Mouse (Mus musculus): ENCODE results near the gene Ccdc173. TPM values are rescaled to one million over a fixed set of nuclear protein-coding genes. Genes with fewer than 3 reads are reported as not detected.

Gene Ccdc173
- polyA plus RNA-seq, 1 experiment from 2014 or later: 2.1 TPM

- H3K27me3 ChIP-seq (ENCODE audit: low read depth, poor library complexity, severe bottlenecking): no peaks in the 10 kb centered on the region; the same call in 1 of the 2 replicates
- peaks cover 29% of the 10 kb centered on the region for H3K36me3 ChIP-seq
- DNase-seq (ENCODE audit: low spot score): no peak
- 93% methylated on average over 14 of the region's 14 CpGs for WGBS
- no peak overlapping the region for H3K27ac ChIP-seq
- no peak overlapping the region for H3K4me3 ChIP-seq
- peaks cover 9% of the 10 kb centered on the region for H3K4me1 ChIP-seq
- H3K9me3 ChIP-seq (replicated peaks): no peaks in the 10 kb centered on the region
These were observed 77.2 kb downstream of the Ccdc173 start for GRCm38 (mm10) chr2:69712171-69712570.

Other genes with a start within 250 kb of the Ccdc173 start
- gene Lrp2, start 203.5 kb downstream of the Ccdc173 start, polyA plus RNA-seq (2016; fragmentation: Nextera tagmentation; extraction: Ambion mirVana): 0.15 and 0.18 TPM in 2 replicates
- gene Bbs5, start 142.4 kb downstream of the Ccdc173 start, polyA plus RNA-seq (2016; fragmentation: Nextera tagmentation; extraction: Ambion mirVana): 16.1 and 16.8 TPM in 2 replicates
- 0.30 and 1.1 TPM in 2 replicates for gene Klhl41, start 119.5 kb downstream of the Ccdc173 start, polyA plus RNA-seq (2016; fragmentation: Nextera tagmentation; extraction: Ambion mirVana)
- gene Fastkd1, start 76.1 kb downstream of the Ccdc173 start, polyA plus RNA-seq (2016; fragmentation: Nextera tagmentation; extraction: Ambion mirVana): 15.0 and 15.9 TPM in 2 replicates
- 109 and 135 TPM in 2 replicates for gene Ppig, start 67.0 kb downstream of the Ccdc173 start, polyA plus RNA-seq (2016; fragmentation: Nextera tagmentation; extraction: Ambion mirVana)
- gene Phospho2, start within 50 bp of the Ccdc173 start, polyA plus RNA-seq (2016; fragmentation: Nextera tagmentation; extraction: Ambion mirVana): 22.0 and 27.1 TPM in 2 replicates
- gene Klhl23, start 32.4 kb upstream of the Ccdc173 start, polyA plus RNA-seq (2016; fragmentation: Nextera tagmentation; extraction: Ambion mirVana): 24.8 and 30.8 TPM in 2 replicates
- gene Ssb, start 72.0 kb upstream of the Ccdc173 start, polyA plus RNA-seq (2016; fragmentation: Nextera tagmentation; extraction: Ambion mirVana): 322 and 347 TPM in 2 replicates
- 44.5 and 47.3 TPM in 2 replicates for gene Mettl5, start 96.0 kb upstream of the Ccdc173 start, polyA plus RNA-seq (2016; fragmentation: Nextera tagmentation; extraction: Ambion mirVana)
- gene Ubr3, start 107.7 kb upstream of the Ccdc173 start, polyA plus RNA-seq (2016; fragmentation: Nextera tagmentation; extraction: Ambion mirVana): 13.6 and 13.8 TPM in 2 replicates
- not detected in 2 replicates for gene Myo3b, start 249.6 kb upstream of the Ccdc173 start, polyA plus RNA-seq (2016; fragmentation: Nextera tagmentation; extraction: Ambion mirVana)

All from limb, embryonic 10.5 days (tissue).